ENCODE assay signal across 8 mouse cellular contexts in genomic region chr9:103595190-103595837, GRCm38 (mm10).
A peak's percentile ranks its signal among the peaks of the same experiment; 100 is the strongest.
DNase-seq lines count a peak whose midpoint lies in the region.

No protein-coding gene starts in this region.

- DNase-seq in ES-CJ7 (ENCODE audit: low read depth, low spot score) = peak; percentile 11
- DNase-seq in brain, adult 2 months (ENCODE audit: low read depth, low spot score) = peak; percentile 94
- peak; percentile 62 to 87 for DNase-seq in frontal cortex, postnatal 36 days (ENCODE audit: low spot score in 2 of 2)
- DNase-seq in left cerebral cortex, postnatal 36 days (ENCODE audit: low spot score in 2 of 2) = peak; percentile 59 to 61
- DNase-seq in right cerebral cortex, adult 2 months (ENCODE audit: low spot score in 2 of 2) = peak; percentile 77 to 91
- no peak for DNase-seq in heart, adult 8-10 months (ENCODE audit: low spot score)
- DNase-seq in kidney, postnatal 25 days = no peak
- no peak for DNase-seq in heart, adult 9 months (ENCODE audit: low spot score in 2 of 2)

- intact Hi-C loops in left cerebral cortex, postnatal 36 days (cut with DNase I) = loop anchor here (5.0 kb wide), 1 partner anchor 103 kb away; no protein-coding TSS in a partner anchor

Comparison
In these comparisons a context has a peak if more than half of its experiments do, and no peak if none do; other contexts are left out.
1. DNase-seq: peak in ES-CJ7 (single experiment), brain, adult 2 months (single experiment), frontal cortex, postnatal 36 days (2 of 2), left cerebral cortex, postnatal 36 days (2 of 2) and right cerebral cortex, adult 2 months (2 of 2); none in heart, adult 8-10 months (single experiment), kidney, postnatal 25 days (0 of 2) and heart, adult 9 months (0 of 2).